Mouse (Mus musculus): ENCODE results near the gene Hdac5. TPM values are rescaled to one million over a fixed set of nuclear protein-coding genes. Genes with fewer than 3 reads are reported as not detected.

Hdac5 gene
- 127 and 129 TPM in 2 replicates for polyA plus RNA-seq (2015; fragmentation: Nextera tagmentation; extraction: Ambion mirVana)

GRCm38 (mm10) chr11:102230006-102230741 is at the start of gene Hdac5:
TSS of gene Hdac5 (minus strand) at chr11:102230166.
- Histone ChIP-seq H3K4me1 (peaks cover 50% of the 10 kb centered on the region), H3K27me3 (no peaks in the 10 kb centered on the region), H3K9me3 (no peaks in the 10 kb centered on the region), H3K4me3 (peak within 1 kb of the TSS; percentile 87), H3K36me3 (no peaks in the 10 kb centered on the region), H3K27ac (replicated peaks) (peak within 1 kb of the TSS; percentile 98), H3K4me2 (replicated peaks) (peak within 1 kb of the TSS; percentile 80), H3K9ac (replicated peaks) (peak within 1 kb of the TSS; percentile 95)
- ATAC-seq (replicated peaks), result peak; percentile 83
- WGBS, result under 1% methylated on average over 46 of the region's 49 CpGs

- no peak for ATAC-seq (replicated peaks)
- 93% methylated on average over 3 of the region's 3 CpGs for WGBS
- Histone ChIP-seq H3K4me3 (no peak overlapping the region), H3K4me1 (peaks cover 10% of the 10 kb centered on the region), H3K4me2 (replicated peaks) (no peak overlapping the region), H3K27ac (replicated peaks) (no peak overlapping the region), H3K27me3 (0 out of 2 replicates have a peak, but pooled peaks cover 9% of the 10 kb centered on the region), H3K36me3 (no peaks in the 10 kb centered on the region), H3K9me3 (no peaks in the 10 kb centered on the region), H3K9ac (replicated peaks) (no peak overlapping the region)
These were observed 49.6 kb upstream of the Hdac5 start for GRCm38 (mm10) chr11:102279595-102279994.

GRCm38 (mm10) chr11:102277754-102278153 is 47.8 kb upstream of the Hdac5 start:
- Histone ChIP-seq H3K4me2 (replicated peaks) (no peak overlapping the region), H3K4me3 (no peak overlapping the region), H3K4me1 (peaks cover 7% of the 10 kb centered on the region), H3K36me3 (no peaks in the 10 kb centered on the region), H3K9ac (replicated peaks) (no peak overlapping the region), H3K27ac (replicated peaks) (no peak overlapping the region), H3K27me3 (0 out of 2 replicates have a peak, but pooled peaks cover 9% of the 10 kb centered on the region), H3K9me3 (no peaks in the 10 kb centered on the region)
- ATAC-seq (replicated peaks), result no peak
- 45% methylated on average over 10 of the region's 12 CpGs for WGBS

- Histone ChIP-seq H3K9ac (replicated peaks) (peak overlapping the region; percentile 44), H3K4me3 (peak overlapping the region; percentile 37), H3K27me3 (0 out of 2 replicates have a peak, but pooled peaks cover 9% of the 10 kb centered on the region), H3K4me2 (replicated peaks) (peak overlapping the region; percentile 68), H3K4me1 (peaks cover 7% of the 10 kb centered on the region), H3K36me3 (no peaks in the 10 kb centered on the region), H3K27ac (replicated peaks) (no peak overlapping the region), H3K9me3 (no peaks in the 10 kb centered on the region)
- 0 out of 2 replicates have a peak, but pooled peaks have one; percentile 48 for ATAC-seq (replicated peaks)
- WGBS, result 2% methylated on average over 33 of the region's 33 CpGs
These were observed 46.5 kb upstream of the Hdac5 start for GRCm38 (mm10) chr11:102276411-102276915.

GRCm38 (mm10) chr11:102268520-102269244 is 38.7 kb upstream of the Hdac5 start, which contains the start of gene Asb16:
TSS of gene Asb16 (plus strand) at chr11:102268743.
- WGBS, result 87% methylated on average over 12 of the region's 12 CpGs
- Histone ChIP-seq H3K27ac (replicated peaks) (no peak within 1 kb of the TSS), H3K4me2 (replicated peaks) (no peak within 1 kb of the TSS)

GRCm38 (mm10) chr11:102267480-102267879 is 37.5 kb upstream of the Hdac5 start:
- 9% methylated on average over 11 of the region's 11 CpGs for WGBS
- Histone ChIP-seq H3K27me3 (no peaks in the 10 kb centered on the region), H3K4me3 (no peak overlapping the region), H3K36me3 (no peaks in the 10 kb centered on the region), H3K4me2 (replicated peaks) (no peak overlapping the region), H3K9me3 (no peaks in the 10 kb centered on the region), H3K27ac (replicated peaks) (peak overlapping the region; percentile 35; the same call in 1 of the 2 replicates), H3K9ac (replicated peaks) (no peak overlapping the region), H3K4me1 (peaks cover 5% of the 10 kb centered on the region)
- peak; percentile 81 for ATAC-seq (replicated peaks)

More at GRCm38 (mm10) chr11:102268520-102269244, 38.7 kb upstream of the Hdac5 start, which contains the start of gene Asb16:
- no peaks in the 10 kb centered on the region for H3K27me3 ChIP-seq
- H3K36me3 ChIP-seq, result no peaks in the 10 kb centered on the region
- no peaks in the 10 kb centered on the region for H3K9me3 ChIP-seq
- no peak within 1 kb of the TSS for H3K9ac ChIP-seq (replicated peaks)
- H3K4me1 ChIP-seq, result peaks cover 5% of the 10 kb centered on the region
- ATAC-seq (replicated peaks), result no peak
- H3K4me3 ChIP-seq, result no peak within 1 kb of the TSS

- WGBS, result 81% methylated on average over 8 of the region's 8 CpGs
- peak overlapping the region; percentile 35; the same call in 1 of the 2 replicates for H3K27ac ChIP-seq (replicated peaks)
These were observed 36.8 kb upstream of the Hdac5 start for GRCm38 (mm10) chr11:102266631-102267355.

GRCm38 (mm10) chr11:102265816-102266215 is 35.9 kb upstream of the Hdac5 start:
- Histone ChIP-seq H3K27me3 (no peaks in the 10 kb centered on the region), H3K27ac (replicated peaks) (no peak overlapping the region), H3K36me3 (no peaks in the 10 kb centered on the region), H3K4me1 (peaks cover 5% of the 10 kb centered on the region), H3K4me3 (no peak overlapping the region), H3K9me3 (no peaks in the 10 kb centered on the region), H3K4me2 (replicated peaks) (no peak overlapping the region), H3K9ac (replicated peaks) (no peak overlapping the region)
- no peak for ATAC-seq (replicated peaks)
- 62% methylated on average over 14 of the region's 14 CpGs for WGBS

More at GRCm38 (mm10) chr11:102266631-102267355, 36.8 kb upstream of the Hdac5 start:
- Histone ChIP-seq H3K27me3 (no peaks in the 10 kb centered on the region), H3K4me1 (peaks cover 5% of the 10 kb centered on the region), H3K9ac (replicated peaks) (no peak overlapping the region), H3K9me3 (no peaks in the 10 kb centered on the region), H3K4me3 (no peak overlapping the region), H3K36me3 (no peaks in the 10 kb centered on the region), H3K4me2 (replicated peaks) (no peak overlapping the region)
- peak; percentile 48; the same call in 1 of the 2 replicates for ATAC-seq (replicated peaks)

GRCm38 (mm10) chr11:102263211-102263610 is 33.2 kb upstream of the Hdac5 start:
- Histone ChIP-seq H3K4me3 (no peak overlapping the region), H3K36me3 (no peaks in the 10 kb centered on the region), H3K27me3 (no peaks in the 10 kb centered on the region), H3K9ac (replicated peaks) (no peak overlapping the region), H3K27ac (replicated peaks) (no peak overlapping the region), H3K4me1 (peaks cover 5% of the 10 kb centered on the region), H3K9me3 (no peaks in the 10 kb centered on the region), H3K4me2 (replicated peaks) (no peak overlapping the region)
- 89% methylated on average over 7 of the region's 7 CpGs for WGBS
- no peak for ATAC-seq (replicated peaks)

GRCm38 (mm10) chr11:102258521-102258920 is 28.6 kb upstream of the Hdac5 start:
- Histone ChIP-seq H3K4me3 (no peak overlapping the region), H3K9ac (replicated peaks) (no peak overlapping the region), H3K4me2 (replicated peaks) (no peak overlapping the region), H3K9me3 (no peaks in the 10 kb centered on the region), H3K27ac (replicated peaks) (no peak overlapping the region), H3K36me3 (no peaks in the 10 kb centered on the region), H3K27me3 (no peaks in the 10 kb centered on the region), H3K4me1 (peaks cover 12% of the 10 kb centered on the region; the same call in 1 of the 2 replicates)
- WGBS, result 88% methylated on average over 3 of the region's 3 CpGs
- ATAC-seq (replicated peaks), result no peak

- Histone ChIP-seq H3K9ac (replicated peaks) (no peak overlapping the region), H3K4me1 (peaks cover 12% of the 10 kb centered on the region; the same call in 1 of the 2 replicates), H3K36me3 (no peaks in the 10 kb centered on the region), H3K4me3 (no peak overlapping the region), H3K4me2 (replicated peaks) (no peak overlapping the region), H3K9me3 (no peaks in the 10 kb centered on the region), H3K27ac (replicated peaks) (peak overlapping the region; percentile 24; the same call in 1 of the 2 replicates), H3K27me3 (no peaks in the 10 kb centered on the region)
- ATAC-seq (replicated peaks), result no peak
- WGBS, result 78% methylated on average over 6 of the region's 6 CpGs
These were observed 28.1 kb upstream of the Hdac5 start for GRCm38 (mm10) chr11:102258095-102258494.

Measured in forebrain, embryonic 15.5 days (tissue).